Mouse (Mus musculus): Measurements from ENCODE around the gene Nectin2.
"Not testable (repeated sequence)": the region's sequence is repeated elsewhere in the genome, so short reads cannot be mapped to it uniquely, and the experiment has no call there.

Gene Nectin2

GRCm38 (mm10) chr7:19690845-19691244 is 59.4 kb downstream of the Nectin2 start:
- no peak for DNase-seq (ENCODE audit: low spot score in 2 of 2)

- no peak for DNase-seq (ENCODE audit: low spot score in 2 of 2)
Observed at GRCm38 (mm10) chr7:19688611-19689010, 61.7 kb downstream of the Nectin2 start.

- DNase-seq (ENCODE audit: low spot score in 2 of 2): no peak
Observed at GRCm38 (mm10) chr7:19688101-19688500, 62.2 kb downstream of the Nectin2 start.

GRCm38 (mm10) chr7:19686927-19687583 is 63.2 kb downstream of the Nectin2 start:
- DNase-seq (ENCODE audit: low spot score in 2 of 2): not testable (repeated sequence)

- DNase-seq (ENCODE audit: low spot score in 2 of 2): no peak
Observed at GRCm38 (mm10) chr7:19686521-19686920, 63.8 kb downstream of the Nectin2 start.

GRCm38 (mm10) chr7:19685374-19685773 is 64.9 kb downstream of the Nectin2 start:
- DNase-seq (ENCODE audit: low spot score in 2 of 2): no peak

GRCm38 (mm10) chr7:19683771-19684201 is 66.5 kb downstream of the Nectin2 start:
- DNase-seq (ENCODE audit: low spot score in 2 of 2): no peak

- no peak for DNase-seq (ENCODE audit: low spot score in 2 of 2)
Observed at GRCm38 (mm10) chr7:19682979-19683378, 67.3 kb downstream of the Nectin2 start.

- DNase-seq (ENCODE audit: low spot score in 2 of 2): no peak
Observed at GRCm38 (mm10) chr7:19681202-19681694, 69.0 kb downstream of the Nectin2 start, which contains the start of the genes Gm44805 and Apoc4. Gm44805 (minus strand) TSS chr7:19681423. Apoc4 (minus strand) TSS chr7:19681479.

GRCm38 (mm10) chr7:19680702-19681101 is 69.6 kb downstream of the Nectin2 start:
- DNase-seq (ENCODE audit: low spot score in 2 of 2): no peak

GRCm38 (mm10) chr7:19678901-19679300 is 71.4 kb downstream of the Nectin2 start:
- no peak for DNase-seq (ENCODE audit: low spot score in 2 of 2)

GRCm38 (mm10) chr7:19677872-19678271 is 72.4 kb downstream of the Nectin2 start, which contains the start of gene Apoc2:
Apoc2 (minus strand) TSS chr7:19677941.
- DNase-seq (ENCODE audit: low spot score in 2 of 2): no peak

- no peak for DNase-seq (ENCODE audit: low spot score in 2 of 2)
Observed at GRCm38 (mm10) chr7:19676662-19677061, 73.6 kb downstream of the Nectin2 start.

- DNase-seq (ENCODE audit: low spot score in 2 of 2): no peak
Observed at GRCm38 (mm10) chr7:19675824-19676223, 74.5 kb downstream of the Nectin2 start.

- DNase-seq (ENCODE audit: low spot score in 2 of 2): no peak
Observed at GRCm38 (mm10) chr7:19673083-19673699, 77.1 kb downstream of the Nectin2 start.

GRCm38 (mm10) chr7:19671511-19671910 is 78.8 kb downstream of the Nectin2 start:
- no peak for DNase-seq (ENCODE audit: low spot score in 2 of 2)

GRCm38 (mm10) chr7:19668947-19669721 is 81.1 kb downstream of the Nectin2 start:
- DNase-seq (ENCODE audit: low spot score in 2 of 2): peak; percentile 95 to 96

- DNase-seq (ENCODE audit: low spot score in 2 of 2): no peak
Observed at GRCm38 (mm10) chr7:19667434-19667833, 82.8 kb downstream of the Nectin2 start.

GRCm38 (mm10) chr7:19666750-19667149 is 83.5 kb downstream of the Nectin2 start:
- no peak for DNase-seq (ENCODE audit: low spot score in 2 of 2)
